Mouse (Mus musculus) urinary bladder, postnatal 0 days (tissue): ENCODE measurements around the gene Mettl7a2. TPM values are rescaled to one million over a fixed set of nuclear protein-coding genes. Genes with fewer than 3 reads are reported as not detected.

Experiments
- polyA plus RNA-seq: library from polyadenylated mRNA; unstranded; fragments of >200 nt; fragmentation: Nextera tagmentation; extraction: Ambion mirVana; gene quantifications from 2 replicates; pipeline ENCODE4 v1.2.1, GENCODE M21; 2015

Mettl7a2 gene
- not detected in 2 replicates for polyA plus RNA-seq

GRCm38 (mm10) chr15:100352711-100353250 lies at the start of gene Mettl7a2, which contains the start of gene Methig1:
Gene Mettl7a2 (plus strand): TSS chr15:100353200.
Gene Methig1 (plus strand): TSS chr15:100353149.

GRCm38 (mm10) chr15:100304019-100304991 lies 48.7 kb upstream of the Mettl7a2 start, which contains the start of gene Mettl7a1:
Gene Mettl7a1 (plus strand): TSS chr15:100304140.

GRCm38 (mm10) chr15:100334629-100335028 lies 18.4 kb upstream of the Mettl7a2 start, which contains the start of gene Mettl7a3:
Gene Mettl7a3 (plus strand): TSS chr15:100334929.

GRCm38 (mm10) chr15:100364242-100364641 lies 11.2 kb downstream of the Mettl7a2 start, which contains the start of gene Higd1c:
Gene Higd1c (plus strand): TSS chr15:100364542.

Other genes with a start within 250 kb of the Mettl7a2 start
- gene Atf1, start 125.4 kb upstream of the Mettl7a2 start, polyA plus RNA-seq: 30.3 and 35.6 TPM in 2 replicates
- not detected in 2 replicates for gene Tmprss12, start 72.4 kb upstream of the Mettl7a2 start, polyA plus RNA-seq
- 3.8 and 4.6 TPM in 2 replicates for gene Mettl7a1, start 49.1 kb upstream of the Mettl7a2 start, polyA plus RNA-seq
- not detected in 2 replicates for gene Mettl7a3, start 18.3 kb upstream of the Mettl7a2 start, polyA plus RNA-seq
- gene Methig1, start 51 bp upstream of the Mettl7a2 start, polyA plus RNA-seq: not detected in 2 replicates
- not detected in 2 replicates for gene Higd1c, start 11.3 kb downstream of the Mettl7a2 start, polyA plus RNA-seq
- gene Gm5475, start 68.9 kb downstream of the Mettl7a2 start, polyA plus RNA-seq: 0.05 TPM in 1 of 2 replicates, not detected in the other
- gene Slc11a2, start 71.9 kb downstream of the Mettl7a2 start, polyA plus RNA-seq: 9.4 and 11.9 TPM in 2 replicates
- gene Letmd1, start 115.8 kb downstream of the Mettl7a2 start, polyA plus RNA-seq: 15.8 and 16.8 TPM in 2 replicates
- 2.6 TPM in 2 replicates for gene Csrnp2, start 142.3 kb downstream of the Mettl7a2 start, polyA plus RNA-seq
- 11.7 and 11.8 TPM in 2 replicates for gene Tfcp2, start 198.8 kb downstream of the Mettl7a2 start, polyA plus RNA-seq
- gene Pou6f1, start 246.8 kb downstream of the Mettl7a2 start, polyA plus RNA-seq: 1.7 and 2.1 TPM in 2 replicates